Mouse (Mus musculus): ENCODE data around the gene Ifnar2. TPM values are rescaled to one million over a fixed set of nuclear protein-coding genes. Genes with fewer than 3 reads are reported as not detected.
"Not testable (repeated sequence)": the region's sequence is repeated elsewhere in the genome, so short reads cannot be mapped to it uniquely, and the experiment has no call there.

Ifnar2 gene
- polyA plus RNA-seq, 1 experiment from 2014 or later: 29.0 TPM

- Histone ChIP-seq H3K27me3 (ENCODE audit: poor library complexity, severe bottlenecking) (no peaks in the 10 kb centered on the region), H3K27ac (no peak overlapping the region), H3K4me3 (no peak overlapping the region), H3K9me3 (peaks cover 3% of the 10 kb centered on the region; the same call in 1 of the 2 replicates), H3K36me3 (replicated peaks) (no peaks in the 10 kb centered on the region), H3K4me1 (no peaks in the 10 kb centered on the region)
- no peak for DNase-seq (ENCODE audit: extremely low spot score, low spot score)
- WGBS: 86% methylated on average over 4 of the region's 4 CpGs
Observed at GRCm38 (mm10) chr16:91426586-91426985, 54.0 kb downstream of the Ifnar2 start.

- H3K9me3 ChIP-seq: peaks cover 3% of the 10 kb centered on the region; the same call in 1 of the 2 replicates
- DNase-seq (ENCODE audit: extremely low spot score, low spot score): no peak
- H3K4me1 ChIP-seq: 0 out of 2 replicates have a peak, but pooled peaks cover under 1% of the 10 kb centered on the region
- WGBS: 83% methylated on average over 5 of the region's 5 CpGs
- H3K36me3 ChIP-seq (replicated peaks): no peaks in the 10 kb centered on the region
- H3K4me3 ChIP-seq: no peak overlapping the region
- no peak overlapping the region for H3K27ac ChIP-seq
- no peaks in the 10 kb centered on the region for H3K27me3 ChIP-seq (ENCODE audit: poor library complexity, severe bottlenecking)
Observed at GRCm38 (mm10) chr16:91427461-91427860, 54.9 kb downstream of the Ifnar2 start.

- no peak overlapping the region for H3K4me3 ChIP-seq
- 79% methylated on average over 8 of the region's 8 CpGs for WGBS
- H3K27me3 ChIP-seq (ENCODE audit: poor library complexity, severe bottlenecking): no peaks in the 10 kb centered on the region
- H3K27ac ChIP-seq: no peak overlapping the region
- H3K4me1 ChIP-seq: peaks cover 7% of the 10 kb centered on the region
- peaks cover 3% of the 10 kb centered on the region; the same call in 1 of the 2 replicates for H3K9me3 ChIP-seq
- DNase-seq (ENCODE audit: extremely low spot score, low spot score): no peak
- H3K36me3 ChIP-seq (replicated peaks): no peaks in the 10 kb centered on the region
Observed at GRCm38 (mm10) chr16:91428259-91428865, 55.8 kb downstream of the Ifnar2 start.

DNA sequence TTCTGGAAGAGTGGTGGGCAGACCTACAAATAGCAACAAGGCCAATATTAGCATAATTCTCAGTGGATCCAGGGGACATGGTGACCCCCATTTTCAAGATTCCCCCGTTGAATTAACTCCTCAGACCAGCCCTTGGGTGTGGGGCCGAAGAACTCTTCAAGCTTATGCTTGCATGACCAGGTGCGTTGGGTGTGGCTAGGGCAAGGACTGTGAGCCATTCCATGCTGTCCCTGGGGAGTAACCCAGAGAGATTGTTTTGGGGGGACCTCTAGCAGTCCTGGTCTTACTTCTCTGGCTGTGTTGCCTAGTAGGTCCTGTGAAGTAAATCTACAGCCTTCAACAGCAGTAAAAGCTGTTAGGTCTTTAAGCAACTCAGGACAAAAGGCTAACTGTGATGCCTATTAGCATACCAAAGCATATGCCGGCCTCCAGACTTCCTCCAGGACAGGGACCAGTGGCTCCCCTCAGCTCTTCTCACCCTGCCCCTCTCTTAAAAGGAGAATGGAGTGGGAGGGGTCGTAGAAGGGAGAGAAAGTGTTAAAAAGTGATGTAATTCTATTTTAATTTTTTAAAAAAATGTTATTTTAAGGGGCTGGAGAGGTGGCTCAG is 60.2 kb downstream of the Ifnar2 start:
- Histone ChIP-seq H3K9me3 (peaks cover 3% of the 10 kb centered on the region; the same call in 1 of the 2 replicates), H3K4me3 (no peak overlapping the region), H3K27ac (no peak overlapping the region), H3K27me3 (ENCODE audit: poor library complexity, severe bottlenecking) (no peaks in the 10 kb centered on the region), H3K36me3 (replicated peaks) (no peaks in the 10 kb centered on the region), H3K4me1 (peaks cover 7% of the 10 kb centered on the region)
- 40% methylated on average over 5 of the region's 5 CpGs for WGBS
- no peak for DNase-seq (ENCODE audit: extremely low spot score, low spot score)

DNA sequence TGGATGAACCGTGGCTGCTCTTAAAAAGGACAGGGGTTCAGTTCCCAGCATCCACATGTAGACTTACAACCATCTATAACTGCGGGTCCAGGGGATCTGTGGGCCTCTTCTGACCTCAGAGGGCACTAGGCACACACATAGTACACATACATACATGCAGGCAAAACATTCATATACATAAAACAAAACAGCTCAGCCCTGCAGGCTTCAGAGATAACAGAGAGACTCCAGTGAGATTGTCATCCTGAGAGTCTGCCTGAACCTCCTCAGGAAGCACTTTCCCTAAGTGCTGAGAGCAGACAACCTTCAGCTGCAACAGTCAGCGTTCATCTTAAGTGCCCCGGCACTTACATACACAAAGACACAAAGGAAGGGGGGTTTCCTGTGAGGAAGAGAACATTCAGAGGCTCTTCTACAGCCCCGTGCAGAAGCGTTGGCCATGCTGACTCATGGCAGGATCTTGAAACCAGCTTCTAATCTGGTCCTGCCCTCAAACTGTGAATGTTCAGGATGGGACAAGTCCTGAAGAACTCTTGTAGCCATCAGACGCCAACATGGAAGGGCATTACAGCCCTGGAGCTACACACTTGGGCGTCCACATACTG is 60.8 kb downstream of the Ifnar2 start:
- no peak overlapping the region for H3K4me3 ChIP-seq
- no peaks in the 10 kb centered on the region for H3K36me3 ChIP-seq (replicated peaks)
- H3K9me3 ChIP-seq: peaks cover 3% of the 10 kb centered on the region; the same call in 1 of the 2 replicates
- no peaks in the 10 kb centered on the region for H3K27me3 ChIP-seq (ENCODE audit: poor library complexity, severe bottlenecking)
- H3K4me1 ChIP-seq: peaks cover 7% of the 10 kb centered on the region
- DNase-seq (ENCODE audit: extremely low spot score, low spot score): no peak
- H3K27ac ChIP-seq: no peak overlapping the region
- 73% methylated on average over 8 of the region's 8 CpGs for WGBS

- H3K9me3 ChIP-seq: peaks cover under 1% of the 10 kb centered on the region; the same call in 1 of the 2 replicates
- no peak for DNase-seq (ENCODE audit: extremely low spot score, low spot score)
- H3K27ac ChIP-seq: no peak overlapping the region
- H3K27me3 ChIP-seq (ENCODE audit: poor library complexity, severe bottlenecking): no peaks in the 10 kb centered on the region
- 91% methylated on average over 3 of the region's 3 CpGs for WGBS
- H3K36me3 ChIP-seq (replicated peaks): no peaks in the 10 kb centered on the region
- H3K4me3 ChIP-seq: no peak overlapping the region
- peaks cover 7% of the 10 kb centered on the region for H3K4me1 ChIP-seq
Observed at GRCm38 (mm10) chr16:91434119-91434518, 61.5 kb downstream of the Ifnar2 start.

DNA sequence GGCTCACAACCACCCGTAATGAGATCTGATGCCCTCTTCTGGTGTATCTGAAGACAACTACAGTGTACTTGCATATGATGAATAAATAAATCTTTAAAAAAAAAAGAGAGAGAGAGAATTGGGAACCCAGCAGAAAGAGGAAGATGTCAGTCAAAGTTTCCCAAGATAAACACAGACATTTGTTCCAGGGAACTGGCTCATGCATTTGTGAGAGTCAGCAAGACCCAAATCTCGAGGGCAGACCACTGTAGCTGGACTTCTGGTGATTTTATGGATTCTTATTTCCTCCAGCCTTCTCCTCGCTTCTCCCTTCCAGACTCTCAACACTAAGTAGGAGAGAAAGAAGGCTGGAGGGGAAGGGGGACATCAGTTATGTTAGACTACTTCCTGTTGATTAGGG is 65.5 kb downstream of the Ifnar2 start:
- Histone ChIP-seq H3K36me3 (replicated peaks) (no peaks in the 10 kb centered on the region), H3K27me3 (ENCODE audit: poor library complexity, severe bottlenecking) (no peaks in the 10 kb centered on the region)
- WGBS: 78% methylated on average over 3 of the region's 3 CpGs

DNA sequence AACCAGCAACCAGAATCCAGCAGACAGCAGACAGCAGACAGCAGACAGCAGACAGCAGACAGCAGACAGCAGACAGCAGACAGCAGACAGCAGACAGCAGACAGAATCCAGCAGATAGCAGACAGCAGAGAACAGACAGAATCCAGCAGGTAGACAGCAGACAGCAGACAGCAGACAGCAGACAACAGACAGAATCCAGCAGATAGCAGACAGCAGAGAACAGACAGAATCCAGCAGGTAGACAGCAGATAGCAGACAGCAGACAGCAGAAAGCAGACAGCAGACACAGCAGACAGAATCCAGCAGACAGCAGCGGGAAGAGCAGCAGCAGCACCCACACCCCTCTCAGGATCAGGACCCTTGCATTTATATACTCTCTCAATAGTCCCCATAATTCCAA is 66.0 kb downstream of the Ifnar2 start:
- not testable (repeated sequence) for H3K27ac ChIP-seq; H3K4me3 ChIP-seq; H3K27me3 ChIP-seq (ENCODE audit: poor library complexity, severe bottlenecking); H3K36me3 ChIP-seq (replicated peaks); H3K9me3 ChIP-seq; DNase-seq (ENCODE audit: extremely low spot score, low spot score)
- H3K4me1 ChIP-seq: peaks cover 16% of the 10 kb centered on the region
- 84% methylated on average over 1 of the region's 1 CpGs for WGBS

More for the DNA sequence above, 65.5 kb downstream of the Ifnar2 start:
- Histone ChIP-seq H3K4me3 (no peak overlapping the region), H3K4me1 (peaks cover 16% of the 10 kb centered on the region), H3K27ac (no peak overlapping the region), H3K9me3 (no peaks in the 10 kb centered on the region)
- no peak for DNase-seq (ENCODE audit: extremely low spot score, low spot score)

- Histone ChIP-seq H3K4me1 (peaks cover 16% of the 10 kb centered on the region), H3K4me3 (no peak overlapping the region), H3K27ac (peak overlapping the region; percentile 20; the same call in 1 of the 2 replicates), H3K36me3 (replicated peaks) (no peaks in the 10 kb centered on the region), H3K9me3 (no peaks in the 10 kb centered on the region), H3K27me3 (ENCODE audit: poor library complexity, severe bottlenecking) (no peaks in the 10 kb centered on the region)
- 78% methylated on average over 7 of the region's 7 CpGs for WGBS
- DNase-seq (ENCODE audit: extremely low spot score, low spot score): no peak
Observed at GRCm38 (mm10) chr16:91441366-91441765, 68.8 kb downstream of the Ifnar2 start.

DNA sequence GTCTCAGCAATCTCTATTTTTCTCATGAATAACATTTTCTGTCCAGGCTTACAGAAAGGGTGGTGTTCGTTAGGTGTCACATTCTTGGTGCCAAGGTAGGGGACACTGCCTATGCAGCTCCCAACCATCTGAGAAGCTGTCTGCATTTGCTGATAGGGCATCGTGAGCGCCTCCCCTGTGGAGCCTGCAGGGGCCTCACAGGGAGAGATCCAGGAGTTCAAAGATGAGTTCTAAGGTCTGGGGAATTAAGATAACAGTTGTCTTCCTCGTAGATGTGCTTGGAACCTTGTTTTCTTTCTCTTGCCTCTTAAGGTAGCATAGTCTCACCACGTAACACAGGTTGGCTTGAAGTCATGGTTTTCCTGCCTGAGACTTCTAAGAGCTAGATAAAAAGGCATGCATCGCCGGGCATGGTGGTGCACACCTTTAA is 69.2 kb downstream of the Ifnar2 start:
- 82% methylated on average over 7 of the region's 7 CpGs for WGBS
- Histone ChIP-seq H3K27me3 (ENCODE audit: poor library complexity, severe bottlenecking) (no peaks in the 10 kb centered on the region), H3K9me3 (no peaks in the 10 kb centered on the region), H3K27ac (no peak overlapping the region), H3K36me3 (replicated peaks) (no peaks in the 10 kb centered on the region), H3K4me1 (peaks cover 17% of the 10 kb centered on the region), H3K4me3 (no peak overlapping the region)
- DNase-seq (ENCODE audit: extremely low spot score, low spot score): no peak

- 72% methylated on average over 4 of the region's 4 CpGs for WGBS
Observed at GRCm38 (mm10) chr16:91442446-91442845, 69.9 kb downstream of the Ifnar2 start.

GRCm38 (mm10) chr16:91443211-91443611 is 70.6 kb downstream of the Ifnar2 start:
- Histone ChIP-seq H3K36me3 (replicated peaks) (no peaks in the 10 kb centered on the region), H3K27me3 (ENCODE audit: poor library complexity, severe bottlenecking) (no peaks in the 10 kb centered on the region), H3K4me3 (no peak overlapping the region), H3K27ac (0 out of 2 replicates have a peak overlapping the region, but pooled peaks have one; percentile 68), H3K9me3 (no peaks in the 10 kb centered on the region), H3K4me1 (peaks cover 21% of the 10 kb centered on the region)
- WGBS: 81% methylated on average over 8 of the region's 8 CpGs
- no peak for DNase-seq (ENCODE audit: extremely low spot score, low spot score)

More at GRCm38 (mm10) chr16:91442446-91442845, 69.9 kb downstream of the Ifnar2 start:
- Histone ChIP-seq H3K4me3 (no peak overlapping the region), H3K27ac (peak overlapping the region; percentile 68), H3K9me3 (no peaks in the 10 kb centered on the region), H3K36me3 (replicated peaks) (no peaks in the 10 kb centered on the region), H3K4me1 (peaks cover 21% of the 10 kb centered on the region), H3K27me3 (ENCODE audit: poor library complexity, severe bottlenecking) (no peaks in the 10 kb centered on the region)
- DNase-seq (ENCODE audit: extremely low spot score, low spot score): no peak

DNA sequence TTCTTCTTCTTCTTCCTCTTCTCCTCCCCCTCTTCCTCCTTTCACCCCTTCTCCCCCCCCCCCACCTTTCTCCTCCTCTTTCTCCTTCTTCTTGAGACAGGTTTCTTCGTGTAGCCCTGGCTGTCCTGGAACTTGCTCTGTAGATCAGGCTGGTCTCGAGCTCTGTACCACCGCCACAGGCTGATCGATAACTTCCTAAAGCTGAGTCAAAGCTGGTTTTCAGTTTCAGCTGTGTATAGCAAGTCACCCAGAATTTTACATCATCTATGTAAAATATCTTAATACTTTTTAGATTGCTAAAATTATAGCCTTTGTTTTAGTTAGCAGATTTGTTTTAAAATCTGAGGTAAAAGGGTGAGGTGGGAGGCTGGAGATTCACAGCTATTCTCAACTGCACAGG is 72.3 kb downstream of the Ifnar2 start:
- Histone ChIP-seq H3K27me3 (ENCODE audit: poor library complexity, severe bottlenecking) (no peaks in the 10 kb centered on the region), H3K27ac (no peak overlapping the region), H3K4me3 (no peak overlapping the region), H3K4me1 (peaks cover 21% of the 10 kb centered on the region), H3K9me3 (no peaks in the 10 kb centered on the region), H3K36me3 (replicated peaks) (no peaks in the 10 kb centered on the region)
- WGBS: 88% methylated on average over 4 of the region's 4 CpGs
- no peak for DNase-seq (ENCODE audit: extremely low spot score, low spot score)

Data from forebrain, embryonic 10.5 days (tissue).